Comparison of ENCODE assay signal across 20 mouse cellular contexts in genomic region chr12:33968898-33969178, GRCm38 (mm10). TPM values are rescaled to one million over a fixed set of nuclear protein-coding genes. Genes with fewer than 3 reads are reported as not detected.
DNase-seq lines count a peak whose midpoint lies in the region; ATAC-seq and TF ChIP-seq lines count a peak whose summit lies in the region.
"Had no signal": no experiment of that assay in that cellular context is flagged by ENCODE, and none has a peak within 500 bp of the region (broad histone marks: within the 10 kb centered on the region; RNA-seq: fewer than 3 reads in every experiment).

No protein-coding gene starts in this region.

- H3K27me3 ChIP-seq in hindbrain, embryonic 12.5 days = peaks cover 86% of the 10 kb centered on the region
- H3K27me3 ChIP-seq in hindbrain, embryonic 13.5 days = peaks cover 95% of the 10 kb centered on the region
- H3K27me3 ChIP-seq in embryonic facial prominence, embryonic 12.5 days = no peaks in the 10 kb centered on the region; the same call in 1 of the 2 replicates
- H3K27me3 ChIP-seq in limb, embryonic 13.5 days = peaks cover 12% of the 10 kb centered on the region; the same call in 1 of the 2 replicates

- ATAC-seq in hindbrain, embryonic 12.5 days (ENCODE audit: low FRiP score) = no peak
- no peak for ATAC-seq in hindbrain, embryonic 13.5 days (ENCODE audit: low FRiP score)
- ATAC-seq in embryonic facial prominence, embryonic 12.5 days (ENCODE audit: insufficient number of reproducible peaks, insufficient read depth, low FRiP score, low TSS enrichment) = no peak
- ATAC-seq in limb, embryonic 13.5 days (ENCODE audit: low FRiP score, low read depth) = no peak
- no peak for ATAC-seq in granulocyte monocyte progenitor cell, adult 5-6 weeks (replicated peaks; ENCODE audit: poor library complexity, severe bottlenecking)
- ATAC-seq: liver, postnatal 0 days had no signal

- no peak for DNase-seq in gastrocnemius, adult 2 months
- no peak for DNase-seq in gastrocnemius, postnatal 36 days
- DNase-seq in layer of hippocampus, adult 8-10 months (ENCODE audit: low spot score in 2 of 2) = no peak
- DNase-seq: B cell, adult 2 months; gastrocnemius, postnatal 14 days; kidney, adult 11 months; kidney, postnatal 25 days; liver, postnatal 0 days; lung, postnatal 36 days had no signal

- H3K9me3 ChIP-seq in hindbrain, embryonic 12.5 days (replicated peaks) = no peaks in the 10 kb centered on the region
- no peaks in the 10 kb centered on the region for H3K9me3 ChIP-seq in hindbrain, embryonic 13.5 days
- H3K9me3 ChIP-seq in embryonic facial prominence, embryonic 12.5 days = no peaks in the 10 kb centered on the region
- no peaks in the 10 kb centered on the region for H3K9me3 ChIP-seq in limb, embryonic 13.5 days
- H3K9me3 ChIP-seq: midbrain, embryonic 13.5 days; neural tube, embryonic 13.5 days; stomach, embryonic 15.5 days had no signal

- peak overlapping the region; percentile 64; the same call in 1 of the 2 replicates for H3K4me3 ChIP-seq in gastrocnemius, adult 2 months
- no peak overlapping the region for H3K4me3 ChIP-seq in hindbrain, embryonic 12.5 days
- H3K4me3 ChIP-seq in hindbrain, embryonic 13.5 days = no peak overlapping the region
- peak overlapping the region; percentile 39 for H3K4me3 ChIP-seq in embryonic facial prominence, embryonic 12.5 days
- H3K4me3 ChIP-seq in limb, embryonic 13.5 days = peak overlapping the region; percentile 43
- H3K4me3 ChIP-seq: stomach, embryonic 15.5 days had no signal

- H3K4me2 ChIP-seq in hindbrain, embryonic 12.5 days (replicated peaks) = peak overlapping the region; percentile 47; the same call in 1 of the 2 replicates
- no peak overlapping the region for H3K4me2 ChIP-seq in hindbrain, embryonic 13.5 days
- peak overlapping the region; percentile 74 for H3K4me2 ChIP-seq in embryonic facial prominence, embryonic 12.5 days (replicated peaks)
- H3K4me2 ChIP-seq in limb, embryonic 13.5 days (replicated peaks) = peak overlapping the region; percentile 80

- no peak for TF ChIP-seq CTCF in gastrocnemius, adult 2 months (IDR thresholded peaks at IDR 0.05)

- WGBS in hindbrain, embryonic 12.5 days = 15% methylated on average over 4 of the region's 4 CpGs
- WGBS in hindbrain, embryonic 13.5 days = 4% methylated on average over 4 of the region's 4 CpGs
- 16% methylated on average over 4 of the region's 4 CpGs for WGBS in embryonic facial prominence, embryonic 12.5 days
- WGBS in limb, embryonic 13.5 days = 31% methylated on average over 4 of the region's 4 CpGs

- H3K9ac ChIP-seq in hindbrain, embryonic 12.5 days = no peak overlapping the region
- no peak overlapping the region for H3K9ac ChIP-seq in hindbrain, embryonic 13.5 days
- peak overlapping the region; percentile 70 for H3K9ac ChIP-seq in embryonic facial prominence, embryonic 12.5 days
- H3K9ac ChIP-seq in limb, embryonic 13.5 days = peak overlapping the region; percentile 66; the same call in 1 of the 2 replicates
- H3K9ac ChIP-seq: liver, postnatal 0 days; midbrain, embryonic 13.5 days; neural tube, embryonic 13.5 days; stomach, embryonic 15.5 days had no signal

- H3K4me1 ChIP-seq in hindbrain, embryonic 12.5 days = peaks cover 24% of the 10 kb centered on the region
- peaks cover 19% of the 10 kb centered on the region for H3K4me1 ChIP-seq in hindbrain, embryonic 13.5 days (replicated peaks)
- peaks cover 44% of the 10 kb centered on the region for H3K4me1 ChIP-seq in embryonic facial prominence, embryonic 12.5 days
- peaks cover 41% of the 10 kb centered on the region for H3K4me1 ChIP-seq in limb, embryonic 13.5 days

- H3K36me3 ChIP-seq in hindbrain, embryonic 12.5 days = no peaks in the 10 kb centered on the region
- no peaks in the 10 kb centered on the region for H3K36me3 ChIP-seq in hindbrain, embryonic 13.5 days
- H3K36me3 ChIP-seq in embryonic facial prominence, embryonic 12.5 days = no peaks in the 10 kb centered on the region
- H3K36me3 ChIP-seq in limb, embryonic 13.5 days = 0 out of 2 replicates have a peak, but pooled peaks cover 3% of the 10 kb centered on the region
- H3K36me3 ChIP-seq: midbrain, embryonic 13.5 days; neural tube, embryonic 13.5 days; stomach, embryonic 15.5 days had no signal

- no peak overlapping the region for H3K27ac ChIP-seq in gastrocnemius, adult 2 months
- no peak overlapping the region for H3K27ac ChIP-seq in hindbrain, embryonic 12.5 days
- H3K27ac ChIP-seq in hindbrain, embryonic 13.5 days = no peak overlapping the region
- H3K27ac ChIP-seq in embryonic facial prominence, embryonic 12.5 days = peak overlapping the region; percentile 95
- peak overlapping the region; percentile 90; the same call in 1 of the 2 replicates for H3K27ac ChIP-seq in limb, embryonic 13.5 days
- H3K27ac ChIP-seq: midbrain, embryonic 13.5 days; neural tube, embryonic 13.5 days; stomach, embryonic 15.5 days had no signal

- intact Hi-C loops in gastrocnemius, adult 2 months (cut with DNase I) = no loop called here
- intact Hi-C loops in gastrocnemius, postnatal 36 days (cut with DNase I) = no loop called here

RNA-seq across cellular contexts. Expression of gene Twist1, which starts 11.4 kb away (rescaled TPM):
- 1 to 10 TPM in 1 of 2 experiments, under 1 TPM in 1; 0.92 to 1.3 TPM for total RNA-seq in gastrocnemius, adult 2 months (2021)
- 1 to 10 TPM; 1.1 to 1.5 TPM for total RNA-seq in gastrocnemius, postnatal 36 days (2021)
- polyA plus RNA-seq in hindbrain, embryonic 12.5 days (2016; fragmentation: Nextera tagmentation; extraction: Ambion mirVana) = 30.9 and 37.0 TPM in 2 replicates
- 2.4 and 2.8 TPM in 2 replicates for polyA plus RNA-seq in hindbrain, embryonic 13.5 days (2015; fragmentation: Nextera tagmentation; extraction: Ambion mirVana)
- polyA plus RNA-seq in embryonic facial prominence, embryonic 12.5 days (2016; fragmentation: Nextera tagmentation; extraction: Ambion mirVana) = 79.1 and 85.3 TPM in 2 replicates
- polyA plus RNA-seq in limb, embryonic 13.5 days (2015; fragmentation: Nextera tagmentation; extraction: Ambion mirVana) = 46.6 and 48.6 TPM in 2 replicates
- total RNA-seq in granulocyte monocyte progenitor cell, adult 5-6 weeks (2014; fragmentation: Nextera tagmentation) = not detected in 2 replicates
- 0.57 TPM in 1 of 2 replicates, not detected in the other for total RNA-seq in granulocyte monocyte progenitor cell, adult 5-6 weeks (2017)
- total RNA-seq in layer of hippocampus, adult 8-10 months (2022) = 1 to 10 TPM; 1.2 to 1.9 (median 1.3) TPM

RNA-seq across cellular contexts. Expression of gene Ferd3l, which starts 40.6 kb away (rescaled TPM):
- not detected for total RNA-seq in gastrocnemius, adult 2 months (2021)
- not detected for total RNA-seq in gastrocnemius, postnatal 36 days (2021)
- polyA plus RNA-seq in hindbrain, embryonic 12.5 days (2016; fragmentation: Nextera tagmentation; extraction: Ambion mirVana) = 2.6 and 3.4 TPM in 2 replicates
- 1.1 and 2.2 TPM in 2 replicates for polyA plus RNA-seq in hindbrain, embryonic 13.5 days (2015; fragmentation: Nextera tagmentation; extraction: Ambion mirVana)
- polyA plus RNA-seq in embryonic facial prominence, embryonic 12.5 days (2016; fragmentation: Nextera tagmentation; extraction: Ambion mirVana) = 0.19 TPM in 1 of 2 replicates, not detected in the other
- polyA plus RNA-seq in limb, embryonic 13.5 days (2015; fragmentation: Nextera tagmentation; extraction: Ambion mirVana) = not detected in 2 replicates
- total RNA-seq in granulocyte monocyte progenitor cell, adult 5-6 weeks (2014; fragmentation: Nextera tagmentation) = not detected in 2 replicates
- total RNA-seq in granulocyte monocyte progenitor cell, adult 5-6 weeks (2017) = not detected in 2 replicates
- not detected for total RNA-seq in layer of hippocampus, adult 8-10 months (2022)
- total RNA-seq: adrenal gland, postnatal 4 days; gastrocnemius, postnatal 14 days; heart, postnatal 25 days; left cerebral cortex, postnatal 25 days had no signal
- polyA plus RNA-seq: liver, postnatal 0 days; stomach, embryonic 15.5 days had no signal

Comparison
In these comparisons a context has a peak if more than half of its experiments do, and no peak if none do; other contexts are left out.
1. H3K27ac ChIP-seq: peak in embryonic facial prominence, embryonic 12.5 days (single experiment) and limb, embryonic 13.5 days (single experiment); none in gastrocnemius, adult 2 months (single experiment), hindbrain, embryonic 12.5 days (single experiment) and hindbrain, embryonic 13.5 days (single experiment).
2. H3K4me3 ChIP-seq: peak in gastrocnemius, adult 2 months (single experiment), embryonic facial prominence, embryonic 12.5 days (single experiment) and limb, embryonic 13.5 days (single experiment); none in hindbrain, embryonic 12.5 days (single experiment) and hindbrain, embryonic 13.5 days (single experiment).
3. H3K9ac ChIP-seq: peak in embryonic facial prominence, embryonic 12.5 days (single experiment) and limb, embryonic 13.5 days (single experiment); none in hindbrain, embryonic 12.5 days (single experiment) and hindbrain, embryonic 13.5 days (single experiment).